Mouse (Mus musculus) heart, embryonic 16.5 days (tissue): Measurements from ENCODE around the gene A430005L14Rik. TPM values are rescaled to one million over a fixed set of nuclear protein-coding genes. Genes with fewer than 3 reads are reported as not detected.
A peak's percentile ranks its signal among the peaks of the same experiment; 100 is the strongest.
"Not testable (repeated sequence)": the region's sequence is repeated elsewhere in the genome, so short reads cannot be mapped to it uniquely, and the experiment has no call there.

Source experiments
- ATAC-seq: fragments of 200-750 bp; cut with Nextera tagmentation; replicated peaks from 2 replicates; pipeline ENCODE4 v1.8.0; 2017; ENCODE audit warnings: moderate number of reproducible peaks; ENCODE audit not compliant: insufficient read depth, low FRiP score; ENCODE audit errors: extremely low read depth
- H3K27ac ChIP-seq: fragments of 300-500 bp; sonication (generic); 2 replicates; pipeline ENCODE4 v1.5.1; 2014; ENCODE audit warnings: mild to moderate bottlenecking, low read length, control low read depth, moderate library complexity
- H3K27me3 ChIP-seq: fragments of 300-500 bp; sonication (generic); 2 replicates; pipeline ENCODE4 v1.6.1; 2014; ENCODE audit warnings: low read length, mixed read lengths; ENCODE audit not compliant: control insufficient read depth, insufficient read depth
- H3K36me3 ChIP-seq: fragments of 300-500 bp; sonication (generic); 2 replicates; pipeline ENCODE4 v1.6.1; 2014; ENCODE audit not compliant: control insufficient read depth, insufficient read depth
- H3K4me1 ChIP-seq: fragments of 300-500 bp; sonication (generic); 2 replicates; pipeline ENCODE4 v1.6.1; 2014; ENCODE audit warnings: low read length, mixed read lengths; ENCODE audit not compliant: control insufficient read depth, insufficient read depth
- H3K4me2 ChIP-seq: fragments of 300-500 bp; sonication (generic); 2 replicates; pipeline ENCODE4 v1.6.1; 2014; ENCODE audit warnings: low read depth, mild to moderate bottlenecking, control low read depth, low read length
- H3K4me3 ChIP-seq: fragments of 300-500 bp; sonication (generic); 2 replicates; pipeline ENCODE4 v1.5.1; 2014; ENCODE audit warnings: mild to moderate bottlenecking, control low read depth, low read length
- H3K9ac ChIP-seq: fragments of 300-500 bp; sonication (generic); 2 replicates; pipeline ENCODE4 v1.6.1; 2014; ENCODE audit warnings: low read length, control low read depth
- H3K9me3 ChIP-seq: fragments of 300-500 bp; sonication (generic); replicated peaks from 2 replicates; pipeline ENCODE4 v1.6.1; 2016; ENCODE audit warnings: low read length; ENCODE audit not compliant: control insufficient read depth
- WGBS: fragments of 180-500 bp; shearing (Covaris S2); extraction: QIAGEN DNeasy Blood & Tissue Kit; methylation state at CpG from one replicate; pipeline ENCODE4 v1.1.7; 2014; 5-methylcytosine and 5-hydroxymethylcytosine counted together
- polyA plus RNA-seq: library from polyadenylated mRNA; unstranded; fragments of >200 nt; fragmentation: Nextera tagmentation; extraction: Ambion mirVana; gene quantifications from 2 replicates; pipeline ENCODE4 v1.2.1, GENCODE M21; 2015

The A430005L14Rik gene
- polyA plus RNA-seq: 47.3 and 48.4 TPM in 2 replicates

DNA sequence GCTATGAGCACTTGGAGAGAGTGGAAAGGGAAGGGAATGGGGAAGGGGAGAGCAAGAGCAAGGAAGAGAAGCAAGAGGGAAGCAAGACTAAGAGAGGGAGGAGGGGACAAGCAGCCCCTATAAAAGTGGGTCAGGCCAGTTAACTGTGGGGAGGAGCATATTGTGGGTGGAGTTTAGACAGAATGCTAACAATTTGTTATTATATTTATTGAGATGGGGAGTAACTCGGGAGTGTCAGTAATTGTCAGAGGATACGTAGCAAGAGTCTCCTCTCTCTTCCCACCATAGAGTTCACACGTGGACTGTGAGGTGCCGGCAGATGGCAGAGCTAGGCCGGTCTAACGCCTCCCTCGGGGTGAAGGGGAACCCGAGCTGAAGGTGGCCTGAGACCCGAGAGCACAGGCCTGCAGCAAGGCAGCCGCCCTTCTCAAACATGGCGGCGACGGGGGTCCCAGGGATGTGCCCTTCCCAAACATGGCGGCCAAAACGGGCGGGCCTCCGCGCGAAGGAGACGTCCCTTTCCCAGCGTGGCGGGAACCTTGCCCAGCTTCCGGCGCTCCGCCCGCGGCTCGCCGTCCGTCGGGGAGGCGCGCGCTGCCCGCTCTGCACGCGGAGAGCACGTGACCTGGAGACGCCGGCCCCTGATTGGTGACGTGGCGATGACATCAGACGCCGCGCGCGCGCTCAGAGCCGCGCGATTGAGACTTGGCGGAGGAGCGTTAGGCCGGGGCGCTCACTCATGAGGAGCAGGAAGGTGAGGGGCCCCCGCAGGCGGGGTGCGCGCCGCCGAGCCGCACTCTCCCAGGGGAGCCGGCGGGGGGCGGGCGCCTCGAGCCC is at the start of gene A430005L14Rik:
A430005L14Rik (plus strand) TSS at position 669 of the 837 bp plus-strand sequence.
- peaks cover 3% of the 10 kb centered on the region; the same call in 1 of the 2 replicates for H3K27me3 ChIP-seq
- WGBS: 2% methylated on average over 67 of the region's 67 CpGs
- no peaks in the 10 kb centered on the region for H3K9me3 ChIP-seq
- H3K27ac ChIP-seq: peak within 1 kb of the TSS; percentile 90
- no peaks in the 10 kb centered on the region; the same call in 1 of the 2 replicates for H3K36me3 ChIP-seq
- H3K4me2 ChIP-seq: peak within 1 kb of the TSS; percentile 90
- ATAC-seq: peak; percentile 95
- peaks cover 12% of the 10 kb centered on the region for H3K4me1 ChIP-seq
- peak within 1 kb of the TSS; percentile 86 for H3K4me3 ChIP-seq
- H3K9ac ChIP-seq: peak within 1 kb of the TSS; percentile 95

GRCm38 (mm10) chr4:153907573-153907972 is 49.5 kb upstream of the A430005L14Rik start:
- WGBS: 21% methylated on average over 11 of the region's 11 CpGs
- no peaks in the 10 kb centered on the region for H3K27me3 ChIP-seq
- H3K4me3 ChIP-seq: no peak overlapping the region
- H3K9ac ChIP-seq: no peak overlapping the region
- H3K36me3 ChIP-seq: no peaks in the 10 kb centered on the region
- H3K4me2 ChIP-seq: no peak overlapping the region
- no peaks in the 10 kb centered on the region for H3K4me1 ChIP-seq
- H3K27ac ChIP-seq: no peak overlapping the region
- H3K9me3 ChIP-seq: no peaks in the 10 kb centered on the region
- no peak for ATAC-seq

DNA sequence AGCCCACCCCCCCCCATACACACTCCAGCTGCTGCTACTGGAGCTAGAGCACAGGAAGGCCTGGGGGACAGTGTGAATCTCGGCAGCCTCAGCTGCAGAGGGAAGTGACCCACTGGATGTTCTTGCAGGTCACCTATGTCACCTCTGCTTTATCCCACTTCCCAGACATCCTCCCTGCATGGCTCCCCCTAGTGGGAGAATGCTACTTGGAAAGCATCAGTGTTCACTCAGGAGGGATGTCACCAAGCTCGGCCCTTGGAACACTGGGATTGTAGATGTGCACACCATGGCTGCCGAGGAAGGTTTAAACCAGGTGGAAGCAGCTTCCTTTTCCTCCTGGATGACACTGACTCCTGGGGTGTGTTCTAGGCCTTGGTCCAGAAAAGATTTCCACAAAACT is 43.4 kb upstream of the A430005L14Rik start:
- H3K4me2 ChIP-seq: no peak overlapping the region
- H3K4me1 ChIP-seq: no peaks in the 10 kb centered on the region
- no peak overlapping the region for H3K4me3 ChIP-seq
- peaks cover 2% of the 10 kb centered on the region; the same call in 1 of the 2 replicates for H3K27me3 ChIP-seq
- H3K9me3 ChIP-seq: no peaks in the 10 kb centered on the region
- no peaks in the 10 kb centered on the region for H3K36me3 ChIP-seq
- H3K27ac ChIP-seq: no peak overlapping the region
- 62% methylated on average over 3 of the region's 3 CpGs for WGBS
- ATAC-seq: no peak
- no peak overlapping the region for H3K9ac ChIP-seq

- no peaks in the 10 kb centered on the region for H3K36me3 ChIP-seq
- 35% methylated on average over 8 of the region's 8 CpGs for WGBS
- no peaks in the 10 kb centered on the region for H3K4me1 ChIP-seq
- H3K4me2 ChIP-seq: no peak overlapping the region
- H3K9ac ChIP-seq: no peak overlapping the region
- no peak overlapping the region for H3K4me3 ChIP-seq
- H3K27ac ChIP-seq: no peak overlapping the region
- peaks cover 2% of the 10 kb centered on the region; the same call in 1 of the 2 replicates for H3K27me3 ChIP-seq
- no peaks in the 10 kb centered on the region for H3K9me3 ChIP-seq
- ATAC-seq: no peak
Observed at GRCm38 (mm10) chr4:153917773-153918500, 39.1 kb upstream of the A430005L14Rik start.

DNA sequence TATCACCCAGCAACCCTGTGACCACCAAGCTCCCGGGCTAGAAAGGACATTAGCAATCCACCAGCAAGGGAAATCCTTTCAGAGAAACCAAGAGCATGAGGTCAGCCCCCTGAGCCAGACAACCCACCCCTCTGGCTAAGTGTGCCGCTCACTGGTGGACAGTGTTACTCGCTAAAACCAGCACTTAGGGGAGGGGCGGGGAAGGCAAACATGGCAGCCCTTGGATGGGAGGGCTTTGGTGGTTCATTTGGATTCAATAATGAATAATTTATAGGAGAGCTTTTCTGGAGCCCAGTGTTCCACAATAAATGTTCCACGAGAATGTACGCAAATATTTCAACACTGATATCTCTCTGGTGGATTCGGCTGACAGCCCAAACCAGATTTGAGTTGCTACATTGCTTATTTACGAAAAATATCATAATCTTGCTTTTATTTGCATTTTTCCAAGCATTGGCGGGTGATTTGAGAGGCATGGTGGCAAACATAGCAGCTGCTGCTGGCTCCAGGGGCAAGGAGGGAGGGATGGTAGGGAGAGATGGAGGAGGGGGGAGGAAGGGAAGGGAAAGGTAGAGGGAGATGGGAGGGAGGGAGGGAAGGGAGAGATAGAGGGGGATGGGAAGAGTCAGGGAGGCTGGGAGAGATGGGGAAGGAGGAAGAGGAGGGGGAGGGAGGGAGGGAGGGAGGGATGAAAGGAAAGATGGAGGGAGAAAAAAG is 36.4 kb upstream of the A430005L14Rik start:
- Histone ChIP-seq H3K27me3 (peaks cover 2% of the 10 kb centered on the region; the same call in 1 of the 2 replicates), H3K4me2 (no peak overlapping the region), H3K9me3 (no peaks in the 10 kb centered on the region), H3K27ac (no peak overlapping the region), H3K36me3 (no peaks in the 10 kb centered on the region), H3K4me3 (no peak overlapping the region), H3K9ac (no peak overlapping the region), H3K4me1 (no peaks in the 10 kb centered on the region)
- no peak for ATAC-seq
- WGBS: 58% methylated on average over 9 of the region's 9 CpGs

DNA sequence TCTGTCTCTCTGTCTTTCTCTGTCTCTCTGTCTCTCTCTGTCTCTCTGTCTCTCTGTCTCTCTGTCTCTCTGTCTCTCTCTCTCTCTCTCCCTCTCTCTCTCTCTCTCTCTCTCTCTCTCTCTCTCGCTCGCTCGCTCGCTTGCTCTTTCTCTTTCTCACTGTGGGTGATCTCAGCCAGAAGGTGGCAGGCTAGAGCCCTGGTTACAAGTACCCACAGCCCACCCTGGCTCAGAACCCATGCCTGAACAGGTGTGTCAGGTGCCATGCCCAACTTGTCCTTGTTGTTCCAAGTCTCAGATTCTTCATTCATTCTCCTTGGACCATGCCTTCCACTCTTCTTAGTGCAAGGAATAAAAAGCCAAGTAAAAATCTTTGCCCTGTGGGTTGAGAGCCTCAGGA is 34.9 kb upstream of the A430005L14Rik start:
- not testable (repeated sequence) for H3K27ac ChIP-seq, H3K36me3 ChIP-seq
- WGBS: 45% methylated on average over 4 of the region's 4 CpGs

GRCm38 (mm10) chr4:153928772-153929299 is 28.2 kb upstream of the A430005L14Rik start:
- Histone ChIP-seq H3K9me3 (no peaks in the 10 kb centered on the region), H3K36me3 (no peaks in the 10 kb centered on the region), H3K27ac (no peak overlapping the region), H3K9ac (no peak overlapping the region), H3K4me3 (no peak overlapping the region), H3K4me2 (no peak overlapping the region), H3K4me1 (no peaks in the 10 kb centered on the region), H3K27me3 (no peaks in the 10 kb centered on the region)
- WGBS: 80% methylated on average over 11 of the region's 11 CpGs
- ATAC-seq: no peak

More for the DNA sequence above, 34.9 kb upstream of the A430005L14Rik start:
- not testable (repeated sequence) for H3K9ac ChIP-seq, H3K27me3 ChIP-seq, H3K4me1 ChIP-seq, ATAC-seq, H3K4me3 ChIP-seq, H3K4me2 ChIP-seq, H3K9me3 ChIP-seq

GRCm38 (mm10) chr4:153929425-153929824 is 27.6 kb upstream of the A430005L14Rik start:
- no peak for ATAC-seq
- 56% methylated on average over 10 of the region's 10 CpGs for WGBS
- Histone ChIP-seq H3K36me3 (no peaks in the 10 kb centered on the region), H3K27me3 (no peaks in the 10 kb centered on the region), H3K4me2 (no peak overlapping the region), H3K9ac (no peak overlapping the region), H3K27ac (no peak overlapping the region), H3K4me3 (no peak overlapping the region), H3K9me3 (no peaks in the 10 kb centered on the region), H3K4me1 (no peaks in the 10 kb centered on the region)
